Mouse (Mus musculus): ENCODE data around the gene 1700001O22Rik.

The 1700001O22Rik gene

GRCm38 (mm10) chr2:30803604-30804003 is at the start of gene 1700001O22Rik:
TSS of gene 1700001O22Rik (minus strand) at chr2:30803661.
- DNase-seq (ENCODE audit: low spot score), result no peak

- no peak for DNase-seq (ENCODE audit: low spot score)
These were observed 49.4 kb upstream of the 1700001O22Rik start for GRCm38 (mm10) chr2:30852771-30853313.

- no peak for DNase-seq (ENCODE audit: low spot score)
These were observed 47.1 kb upstream of the 1700001O22Rik start for GRCm38 (mm10) chr2:30850581-30850980.

- no peak for DNase-seq (ENCODE audit: low spot score)
These were observed 44.7 kb upstream of the 1700001O22Rik start for GRCm38 (mm10) chr2:30848184-30848583.

- DNase-seq (ENCODE audit: low spot score), result no peak
These were observed 43.3 kb upstream of the 1700001O22Rik start for GRCm38 (mm10) chr2:30846723-30847122.

GRCm38 (mm10) chr2:30846236-30846635 is 42.8 kb upstream of the 1700001O22Rik start:
- DNase-seq (ENCODE audit: low spot score), result no peak

GRCm38 (mm10) chr2:30845152-30846070 is 42.0 kb upstream of the 1700001O22Rik start:
- peak; percentile 57 for DNase-seq (ENCODE audit: low spot score)

- no peak for DNase-seq (ENCODE audit: low spot score)
These were observed 39.2 kb upstream of the 1700001O22Rik start for GRCm38 (mm10) chr2:30842615-30843014.

GRCm38 (mm10) chr2:30836238-30836990 is 33.0 kb upstream of the 1700001O22Rik start:
- DNase-seq (ENCODE audit: low spot score), result peak; percentile 64

- DNase-seq (ENCODE audit: low spot score), result no peak
These were observed 31.0 kb upstream of the 1700001O22Rik start, which contains the start of gene Prrx2 for GRCm38 (mm10) chr2:30834373-30835022. TSS of gene Prrx2 (plus strand) at chr2:30834972.

GRCm38 (mm10) chr2:30833644-30834043 is 30.2 kb upstream of the 1700001O22Rik start:
- peak; percentile 80 for DNase-seq (ENCODE audit: low spot score)

GRCm38 (mm10) chr2:30830283-30830795 is 26.9 kb upstream of the 1700001O22Rik start, which contains the start of gene Asb6:
TSS of gene Asb6 (minus strand) at chr2:30830333.
- peak; percentile 83 for DNase-seq (ENCODE audit: low spot score)

GRCm38 (mm10) chr2:30829315-30829714 is 25.9 kb upstream of the 1700001O22Rik start:
- DNase-seq (ENCODE audit: low spot score), result peak; percentile 71

GRCm38 (mm10) chr2:30827749-30828475 is 24.5 kb upstream of the 1700001O22Rik start:
- DNase-seq (ENCODE audit: low spot score), result peak; percentile 96

GRCm38 (mm10) chr2:30826825-30827748 is 23.6 kb upstream of the 1700001O22Rik start:
- DNase-seq (ENCODE audit: low spot score), result peak; percentile 76

GRCm38 (mm10) chr2:30823385-30824153 is 20.1 kb upstream of the 1700001O22Rik start:
- DNase-seq (ENCODE audit: low spot score), result no peak

GRCm38 (mm10) chr2:30822460-30822859 is 19.0 kb upstream of the 1700001O22Rik start:
- no peak for DNase-seq (ENCODE audit: low spot score)

- no peak for DNase-seq (ENCODE audit: low spot score)
These were observed 17.6 kb upstream of the 1700001O22Rik start for GRCm38 (mm10) chr2:30821073-30821472.

GRCm38 (mm10) chr2:30819873-30820272 is 16.4 kb upstream of the 1700001O22Rik start:
- no peak for DNase-seq (ENCODE audit: low spot score)
